Mouse (Mus musculus) neural tube, embryonic 11.5 days (tissue): ENCODE measurements around the gene Cgas. TPM values are rescaled to one million over a fixed set of nuclear protein-coding genes. Genes with fewer than 3 reads are reported as not detected.

ENCODE experiments used
- ATAC-seq: fragments of 200-750 bp; cut with Nextera tagmentation; 2 replicates; pipeline ENCODE4 v1.8.0; 2017; ENCODE audit warnings: moderate number of reproducible peaks, mild to moderate bottlenecking, moderate TSS enrichment, moderate library complexity; ENCODE audit not compliant: insufficient read depth, low FRiP score, low TSS enrichment
- DNase-seq: peaks from one replicate; pipeline ENCODE4 v3.0.0-alpha.2; 2015; ENCODE audit warnings: low spot score
- H3K27ac ChIP-seq: fragments of 300-500 bp; sonication (generic); 2 replicates; pipeline ENCODE4 v1.5.1; 2014; ENCODE audit warnings: low read depth, mild to moderate bottlenecking, low read length
- H3K27me3 ChIP-seq: fragments of 300-500 bp; sonication (generic); 2 replicates; pipeline ENCODE4 v1.6.1; 2014; ENCODE audit warnings: mild to moderate bottlenecking, low read length, mixed read lengths; ENCODE audit not compliant: control insufficient read depth, insufficient read depth
- H3K36me3 ChIP-seq: fragments of 300-500 bp; sonication (generic); 2 replicates; pipeline ENCODE4 v1.6.1; 2014; ENCODE audit warnings: mild to moderate bottlenecking, low read length, moderate library complexity, mixed read lengths; ENCODE audit not compliant: control insufficient read depth, insufficient read depth
- H3K4me1 ChIP-seq: fragments of 300-500 bp; sonication (generic); 2 replicates; pipeline ENCODE4 v1.6.1; 2014; ENCODE audit warnings: low read length, mixed read lengths; ENCODE audit not compliant: control insufficient read depth, insufficient read depth
- H3K4me2 ChIP-seq: fragments of 300-500 bp; sonication (generic); 2 replicates; pipeline ENCODE4 v1.6.1; 2014; ENCODE audit warnings: low read depth, mild to moderate bottlenecking, moderate library complexity
- H3K4me3 ChIP-seq: fragments of 300-500 bp; sonication (generic); 2 replicates; pipeline ENCODE4 v1.5.1; 2014; ENCODE audit warnings: low read depth, low read length
- H3K9ac ChIP-seq: fragments of 300-500 bp; sonication (generic); 2 replicates; pipeline ENCODE4 v1.6.1; 2014; ENCODE audit warnings: mild to moderate bottlenecking, low read length
- H3K9me3 ChIP-seq: fragments of 300-500 bp; sonication (generic); 2 replicates; pipeline ENCODE4 v1.6.1; 2016; ENCODE audit warnings: low read length; ENCODE audit not compliant: control insufficient read depth
- WGBS: fragments of 180-500 bp; shearing (Covaris S2); extraction: QIAGEN DNeasy Blood & Tissue Kit; methylation state at CpG from one replicate; pipeline ENCODE4 v1.1.7; 2014; 5-methylcytosine and 5-hydroxymethylcytosine counted together
- polyA plus RNA-seq: library from polyadenylated mRNA; unstranded; fragments of >200 nt; fragmentation: Nextera tagmentation; extraction: Ambion mirVana; gene quantifications from 2 replicates; pipeline ENCODE4 v1.2.1, GENCODE M21; 2014

Cgas gene
- polyA plus RNA-seq, 1 experiment from 2014 or later: 0.93 TPM

DNA sequence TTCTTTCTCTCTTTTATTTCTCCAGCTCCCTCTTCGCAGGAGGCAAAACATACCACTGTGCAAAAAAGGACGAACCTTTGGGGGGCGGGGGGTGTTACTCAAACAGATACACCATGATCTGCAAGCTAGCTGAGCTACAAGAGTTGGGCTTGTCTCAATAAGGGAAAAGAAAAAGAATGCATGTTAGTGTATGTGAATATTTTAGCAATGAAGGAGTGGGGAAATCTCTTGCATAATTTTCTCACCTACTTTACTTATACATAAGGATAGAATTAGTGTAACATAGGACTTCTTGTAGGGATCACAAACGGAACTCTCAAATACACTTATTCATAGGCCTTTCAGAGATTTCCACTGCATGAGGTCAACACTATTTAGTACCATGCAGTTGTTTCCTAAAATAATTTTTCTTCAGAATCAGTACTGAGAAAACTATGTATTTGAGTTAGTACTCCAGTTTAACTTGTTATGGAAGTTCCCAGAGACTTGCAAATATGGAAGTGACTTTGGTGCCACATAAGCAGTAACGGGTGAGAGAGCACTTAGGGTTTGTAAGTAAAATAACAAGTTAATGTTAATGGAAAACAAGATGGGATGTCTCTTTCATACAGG is 31.8 kb upstream of the Cgas start:
- H3K27me3 ChIP-seq: no peaks in the 10 kb centered on the region
- ATAC-seq (no peak), DNase-seq (no peak)
- H3K4me2 ChIP-seq: no peak overlapping the region
- no peaks in the 10 kb centered on the region for H3K4me1 ChIP-seq
- H3K4me3 ChIP-seq: no peak overlapping the region
- no peak overlapping the region for H3K9ac ChIP-seq
- H3K27ac ChIP-seq: no peak overlapping the region
- 89% methylated on average over 5 of the region's 5 CpGs for WGBS
- peaks cover 10% of the 10 kb centered on the region for H3K36me3 ChIP-seq
- no peaks in the 10 kb centered on the region for H3K9me3 ChIP-seq

- DNase-seq (no peak), ATAC-seq (no peak)
- H3K9ac ChIP-seq: no peak overlapping the region
- no peak overlapping the region for H3K27ac ChIP-seq
- H3K4me3 ChIP-seq: no peak overlapping the region
- WGBS: 73% methylated on average over 2 of the region's 2 CpGs
- H3K36me3 ChIP-seq: peaks cover 8% of the 10 kb centered on the region
- no peaks in the 10 kb centered on the region for H3K27me3 ChIP-seq
- H3K4me1 ChIP-seq: no peaks in the 10 kb centered on the region
- no peaks in the 10 kb centered on the region for H3K9me3 ChIP-seq
- no peak overlapping the region for H3K4me2 ChIP-seq
Measured at GRCm38 (mm10) chr9:78474270-78474669, 31.2 kb upstream of the Cgas start.

DNA sequence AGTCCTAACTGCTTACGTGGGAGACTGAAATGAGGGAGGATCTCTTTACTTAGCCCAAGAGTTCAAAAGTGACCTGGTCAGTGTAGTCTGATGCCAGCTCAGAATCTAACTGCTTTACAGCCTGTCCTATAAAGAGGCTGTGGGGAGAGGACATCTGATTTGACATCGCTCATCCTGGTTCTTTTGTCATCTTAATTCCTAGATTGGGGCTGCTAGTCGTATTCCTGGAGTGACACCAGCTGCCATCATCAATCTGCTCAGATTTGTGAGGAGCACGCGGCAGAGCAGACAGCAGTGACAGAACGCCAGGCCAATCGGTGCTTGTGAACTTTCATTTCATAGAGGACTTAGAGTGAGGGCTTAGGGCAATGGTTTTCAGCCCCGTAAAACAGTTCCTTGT is 30.6 kb upstream of the Cgas start:
- DNase-seq (no peak), ATAC-seq (no peak)
- no peak overlapping the region for H3K9ac ChIP-seq
- no peak overlapping the region for H3K4me3 ChIP-seq
- H3K9me3 ChIP-seq: no peaks in the 10 kb centered on the region
- H3K27ac ChIP-seq: no peak overlapping the region
- peaks cover 8% of the 10 kb centered on the region for H3K36me3 ChIP-seq
- H3K4me1 ChIP-seq: no peaks in the 10 kb centered on the region
- WGBS: 75% methylated on average over 8 of the region's 8 CpGs
- H3K4me2 ChIP-seq: no peak overlapping the region
- no peaks in the 10 kb centered on the region for H3K27me3 ChIP-seq

GRCm38 (mm10) chr9:78465725-78466124 is 22.7 kb upstream of the Cgas start:
- Histone ChIP-seq H3K4me3 (no peak overlapping the region), H3K9me3 (no peaks in the 10 kb centered on the region), H3K27ac (no peak overlapping the region), H3K27me3 (no peaks in the 10 kb centered on the region), H3K4me1 (no peaks in the 10 kb centered on the region), H3K9ac (no peak overlapping the region), H3K36me3 (peaks cover 16% of the 10 kb centered on the region), H3K4me2 (no peak overlapping the region)
- no peak for DNase-seq
- 92% methylated on average over 3 of the region's 3 CpGs for WGBS
- no peak for ATAC-seq

DNA sequence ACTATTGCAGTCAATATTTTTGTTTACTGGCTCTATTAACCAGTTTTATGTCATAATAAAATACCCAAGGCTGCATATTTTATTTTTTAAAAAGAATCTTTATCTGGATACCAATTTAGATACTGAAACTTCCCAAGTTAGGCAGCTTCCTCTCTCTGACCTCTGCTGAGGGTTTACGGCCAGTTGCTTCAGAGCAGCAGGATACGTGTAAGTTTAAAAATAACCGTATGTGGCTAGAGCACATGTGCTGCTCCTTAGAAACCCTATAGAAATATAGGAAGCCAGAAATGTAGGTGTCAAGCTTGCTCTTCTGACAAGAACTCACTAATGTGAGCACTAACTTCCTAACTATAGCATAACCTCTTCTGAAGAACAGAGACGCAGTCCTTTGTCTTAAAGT is 20.3 kb upstream of the Cgas start:
- no peak overlapping the region for H3K4me2 ChIP-seq
- no peak for DNase-seq
- no peak for ATAC-seq

GRCm38 (mm10) chr9:78457026-78457425 is 14.0 kb upstream of the Cgas start:
- Histone ChIP-seq H3K4me3 (no peak overlapping the region), H3K36me3 (peaks cover 17% of the 10 kb centered on the region), H3K27me3 (no peaks in the 10 kb centered on the region), H3K9ac (no peak overlapping the region), H3K27ac (no peak overlapping the region), H3K9me3 (no peaks in the 10 kb centered on the region), H3K4me1 (no peaks in the 10 kb centered on the region), H3K4me2 (no peak overlapping the region)
- DNase-seq: no peak
- WGBS: 92% methylated on average over 8 of the region's 8 CpGs
- no peak for ATAC-seq

More for the DNA sequence above, 20.3 kb upstream of the Cgas start:
- Histone ChIP-seq H3K4me1 (no peaks in the 10 kb centered on the region), H3K27ac (no peak overlapping the region), H3K4me3 (no peak overlapping the region), H3K27me3 (no peaks in the 10 kb centered on the region), H3K9ac (no peak overlapping the region), H3K9me3 (no peaks in the 10 kb centered on the region), H3K36me3 (peaks cover 21% of the 10 kb centered on the region)
- 96% methylated on average over 4 of the region's 4 CpGs for WGBS

DNA sequence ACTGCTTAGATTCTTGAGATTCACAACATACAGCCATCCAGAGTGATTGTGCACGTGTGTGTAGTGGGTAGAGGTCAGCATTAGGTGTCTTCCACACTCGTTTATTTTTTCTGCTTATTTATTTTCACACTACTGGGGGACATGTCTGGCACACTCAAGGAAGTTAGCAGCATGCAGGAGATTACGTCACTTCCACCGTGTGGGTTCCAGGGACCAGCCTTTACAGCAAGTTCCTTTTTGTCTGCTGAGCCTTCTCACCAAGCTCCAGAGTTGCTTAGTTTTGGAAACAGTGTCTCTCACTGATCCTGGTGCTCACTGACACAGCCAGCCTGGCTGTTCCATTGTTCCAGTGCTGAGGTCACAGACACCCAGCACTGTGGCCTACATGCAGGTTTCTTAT is 8.3 kb upstream of the Cgas start:
- Histone ChIP-seq H3K36me3 (0 out of 2 replicates have a peak, but pooled peaks cover 2% of the 10 kb centered on the region), H3K4me1 (peaks cover 3% of the 10 kb centered on the region; the same call in 1 of the 2 replicates), H3K27me3 (no peaks in the 10 kb centered on the region), H3K4me3 (no peak overlapping the region), H3K27ac (no peak overlapping the region), H3K9me3 (no peaks in the 10 kb centered on the region), H3K9ac (no peak overlapping the region), H3K4me2 (no peak overlapping the region)
- ATAC-seq (no peak), DNase-seq (no peak)
- 89% methylated on average over 4 of the region's 4 CpGs for WGBS

DNA sequence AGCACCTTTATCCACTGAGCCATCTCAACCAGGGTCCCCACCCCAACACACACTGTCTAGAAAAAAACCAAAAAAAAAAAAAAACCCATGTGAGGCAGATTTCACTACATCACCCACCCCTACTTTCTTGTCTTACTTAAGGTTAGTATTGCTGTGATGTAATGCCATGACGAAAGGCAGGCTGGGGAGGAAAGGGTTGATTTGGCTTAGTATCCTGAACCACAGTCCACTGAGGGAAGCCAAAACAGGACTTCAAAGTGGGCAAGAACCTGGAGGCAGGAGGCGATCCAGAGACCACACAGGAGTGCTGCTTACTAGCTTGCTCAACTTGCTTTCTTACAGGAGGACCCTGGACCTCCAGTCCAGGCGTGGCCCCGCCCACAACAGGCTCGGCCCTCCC is 7.4 kb upstream of the Cgas start:
- peaks cover 7% of the 10 kb centered on the region for H3K27me3 ChIP-seq
- DNase-seq: no peak
- no peak overlapping the region for H3K4me2 ChIP-seq
- 84% methylated on average over 5 of the region's 5 CpGs for WGBS
- H3K4me3 ChIP-seq: no peak overlapping the region
- no peak overlapping the region for H3K27ac ChIP-seq
- H3K36me3 ChIP-seq: 0 out of 2 replicates have a peak, but pooled peaks cover 2% of the 10 kb centered on the region
- H3K4me1 ChIP-seq: peaks cover 3% of the 10 kb centered on the region; the same call in 1 of the 2 replicates
- no peak overlapping the region for H3K9ac ChIP-seq
- no peak for ATAC-seq
- H3K9me3 ChIP-seq: no peaks in the 10 kb centered on the region
